Mouse (Mus musculus): Measurements from ENCODE around the gene Mx1.

GRCm38 (mm10) chr16:97511495-97511894 is 48.8 kb upstream of the Mx1 start:
- TF ChIP-seq CTCF (IDR thresholded peaks at IDR 0.05; ENCODE audit: borderline replicate concordance, control insufficient read depth, extremely low read depth, insufficient read depth, low read length, poor library complexity) (no peak), POLR2A (IDR thresholded peaks at IDR 0.05; ENCODE audit: control insufficient read depth, extremely low read depth, insufficient read depth, low read length, poor library complexity) (no peak)
